Mouse (Mus musculus) small intestine, adult 2 months (tissue): ENCODE measurements at regions not wholly inside any gene's neighbourhood (a gene's known extent, or its start where the extent isn't known, plus 50 kb on each side); places are given as distances from the start of the nearest gene placed in this dataset.

Experiments used
- CTCF ChIP-seq: fragments of 200-500 bp; IDR thresholded peaks from 2 replicates; pipeline ENCODE4 v1.5.1; 2012; ENCODE audit warnings: low read depth, mild to moderate bottlenecking, control low read depth, inconsistent platforms, low read length, moderate library complexity, mixed read lengths; ENCODE audit not compliant: insufficient replicate concordance, insufficient read length; ENCODE audit errors: extremely low read depth
- POLR2A ChIP-seq: fragments of 200-500 bp; IDR thresholded peaks from 2 replicates; pipeline ENCODE4 v1.6.1; 2012; ENCODE audit warnings: low read depth, mild to moderate bottlenecking, control low read depth, inconsistent platforms, low read length, moderate library complexity

GRCm38 (mm10) chr3:103496083-103496482 lies 78.9 kb upstream of the Syt6 start:
- no peak for TF ChIP-seq POLR2A
- TF ChIP-seq CTCF: no peak
